Mouse (Mus musculus) C2C12 (cell line): ENCODE data around the gene Cdkl4. TPM values are rescaled to one million over a fixed set of nuclear protein-coding genes. Genes with fewer than 3 reads are reported as not detected.

Experiments
- H3K27me3 ChIP-seq: one replicate; pipeline ENCODE4 v1.6.1; 2011; ENCODE audit not compliant: control insufficient read depth, insufficient read depth, insufficient read length
- H3K36me3 ChIP-seq: one replicate; pipeline ENCODE4 v1.6.1; 2011; ENCODE audit not compliant: control insufficient read depth, insufficient read depth
- H3K4me3 ChIP-seq: one replicate; pipeline ENCODE4 v1.5.1; 2011; ENCODE audit warnings: mild to moderate bottlenecking, control low read depth; ENCODE audit not compliant: poor library complexity, insufficient read depth, severe bottlenecking
- H3K79me2 ChIP-seq: one replicate; pipeline ENCODE4 v1.6.1; 2011; ENCODE audit not compliant: control insufficient read depth, insufficient read depth
- H3K79me3 ChIP-seq: one replicate; pipeline ENCODE4 v1.6.1; 2011; ENCODE audit warnings: low read depth, control low read depth
- H3ac ChIP-seq: one replicate; pipeline ENCODE3; 2011; ENCODE audit warnings: low read depth; ENCODE audit not compliant: control insufficient read depth, insufficient read length
- CEBPB ChIP-seq: IDR thresholded peaks from one replicate; pipeline ENCODE4 v1.6.1; 2011; ENCODE audit warnings: low read depth, mild to moderate bottlenecking, control low read depth, moderate library complexity
- CTCF ChIP-seq: IDR thresholded peaks from one replicate; pipeline ENCODE4 v1.5.1; 2011; ENCODE audit not compliant: control insufficient read depth, insufficient read depth, insufficient read length
- FOSL1 ChIP-seq: IDR thresholded peaks from one replicate; pipeline ENCODE4 v1.8.0; 2011; ENCODE audit warnings: mild to moderate bottlenecking, low read length; ENCODE audit not compliant: poor library complexity, insufficient read depth, severe bottlenecking
- MAX ChIP-seq: IDR thresholded peaks from one replicate; pipeline ENCODE4 v1.6.1; 2011; ENCODE audit warnings: mild to moderate bottlenecking, control low read depth
- MYOD1 ChIP-seq: IDR thresholded peaks from one replicate; pipeline ENCODE4 v1.6.1; 2011; ENCODE audit warnings: low read depth; ENCODE audit not compliant: control insufficient read depth, insufficient read length
- MYOG ChIP-seq: IDR thresholded peaks from one replicate; pipeline ENCODE4 v1.6.1; 2011; ENCODE audit not compliant: control insufficient read depth, insufficient read length; ENCODE audit errors: extremely low read depth
- USF1 ChIP-seq: IDR thresholded peaks from one replicate; pipeline ENCODE4 v1.6.1; 2011; ENCODE audit warnings: low read depth, mild to moderate bottlenecking, control low read depth, moderate library complexity
- long read RNA-seq, 2 experiments: library from polyadenylated mRNA; unstranded; transcript quantifications; one replicate each; pipeline ENCODE4 v2.0.0; 2019 to 2020
- polyA plus RNA-seq: library from polyadenylated mRNA; unstranded; fragments of >200 nt; fragmentation: generic; extraction: Trizol; gene quantifications from one replicate; pipeline ENCODE4 v1.2.1, GENCODE M21; 2012; ENCODE audit warnings: missing spikeins

Cdkl4 gene
- not detected for polyA plus RNA-seq
- long read RNA-seq, experiment 1, result 0 reads
- long read RNA-seq, experiment 2, result 0 reads

DNA sequence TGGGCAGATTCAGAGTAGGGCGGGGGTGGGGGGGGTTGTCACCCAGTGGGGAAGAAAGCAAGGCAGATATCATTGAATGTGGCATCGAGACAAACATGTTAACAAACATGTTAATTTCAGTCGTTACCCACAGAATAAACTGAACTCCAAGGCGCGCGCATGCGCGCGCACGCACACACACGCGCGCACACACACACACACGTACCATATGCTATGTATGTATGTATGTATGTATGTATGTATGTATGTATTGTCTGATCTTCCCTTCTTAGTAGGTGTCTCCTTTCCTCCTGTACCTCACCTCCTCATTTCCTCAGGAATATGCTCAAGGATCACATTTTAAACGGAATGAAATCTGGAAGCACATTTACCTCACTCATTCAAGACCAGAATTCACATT is at the start of gene Cdkl4:
TSS of gene Cdkl4 (minus strand) at position 175 of the 400 bp plus-strand sequence.
- no peaks in the 10 kb centered on the region for H3K79me2 ChIP-seq
- no peaks in the 10 kb centered on the region for H3K79me3 ChIP-seq
- no peak within 1 kb of the TSS for H3K4me3 ChIP-seq
- H3K27me3 ChIP-seq, result no peaks in the 10 kb centered on the region
- TF ChIP-seq CTCF (no peak), MAX (no peak), CEBPB (no peak), MYOG (no peak), FOSL1 (no peak), USF1 (no peak), MYOD1 (no peak)
- H3K36me3 ChIP-seq, result peaks cover 3% of the 10 kb centered on the region
- no peak within 1 kb of the TSS for H3ac ChIP-seq

DNA sequence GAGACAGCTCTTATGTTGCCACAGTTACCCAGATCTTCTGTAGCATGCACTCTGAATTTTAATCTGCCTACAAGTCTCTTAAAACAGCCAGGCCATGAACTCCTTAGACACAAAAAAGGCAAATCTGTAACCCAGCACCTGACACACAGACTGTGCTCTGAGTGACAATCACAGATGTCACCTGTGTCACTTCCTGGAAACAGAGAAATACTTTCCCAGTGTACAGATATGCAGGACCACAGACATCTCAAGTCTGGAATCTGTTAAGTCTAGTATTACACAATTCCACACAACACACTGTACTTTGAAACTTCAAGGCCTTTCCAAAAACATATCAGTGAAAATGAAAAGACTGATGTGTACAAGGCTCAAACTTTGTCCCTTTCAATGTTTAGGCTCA is 47.4 kb upstream of the Cdkl4 start:
- H3K79me2 ChIP-seq, result no peaks in the 10 kb centered on the region
- no peaks in the 10 kb centered on the region for H3K79me3 ChIP-seq
- H3K36me3 ChIP-seq, result no peaks in the 10 kb centered on the region
- TF ChIP-seq FOSL1 (no peak), MYOD1 (peak; percentile 77)
- no peak overlapping the region for H3K4me3 ChIP-seq
- no peaks in the 10 kb centered on the region for H3K27me3 ChIP-seq
- H3ac ChIP-seq, result no peak overlapping the region

DNA sequence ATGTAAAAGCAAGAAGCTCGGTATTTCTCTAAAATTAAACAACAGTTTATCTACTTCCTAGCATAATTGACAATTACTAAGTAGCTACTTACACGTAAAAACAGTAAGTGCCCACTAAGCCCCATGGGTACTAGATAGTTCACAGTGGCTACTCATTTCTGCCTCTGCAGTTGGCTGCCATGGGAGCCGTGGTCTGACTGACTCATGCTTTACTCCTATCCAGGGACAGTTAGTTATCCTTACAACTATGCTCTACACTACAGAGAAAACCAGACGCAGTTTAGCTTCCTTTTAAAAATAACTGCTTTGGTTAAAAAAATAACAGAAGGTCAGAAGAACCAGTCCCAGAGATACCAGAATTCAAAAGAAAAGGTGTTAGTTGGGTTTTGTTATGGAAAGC is 44.1 kb upstream of the Cdkl4 start:
- H3K79me2 ChIP-seq, result no peaks in the 10 kb centered on the region
- no peaks in the 10 kb centered on the region for H3K27me3 ChIP-seq
- H3K4me3 ChIP-seq, result no peak overlapping the region
- H3K36me3 ChIP-seq, result peaks cover 3% of the 10 kb centered on the region
- no peak overlapping the region for H3ac ChIP-seq
- TF ChIP-seq USF1 (no peak), FOSL1 (no peak), MAX (no peak), MYOG (no peak)
- H3K79me3 ChIP-seq, result no peaks in the 10 kb centered on the region

DNA sequence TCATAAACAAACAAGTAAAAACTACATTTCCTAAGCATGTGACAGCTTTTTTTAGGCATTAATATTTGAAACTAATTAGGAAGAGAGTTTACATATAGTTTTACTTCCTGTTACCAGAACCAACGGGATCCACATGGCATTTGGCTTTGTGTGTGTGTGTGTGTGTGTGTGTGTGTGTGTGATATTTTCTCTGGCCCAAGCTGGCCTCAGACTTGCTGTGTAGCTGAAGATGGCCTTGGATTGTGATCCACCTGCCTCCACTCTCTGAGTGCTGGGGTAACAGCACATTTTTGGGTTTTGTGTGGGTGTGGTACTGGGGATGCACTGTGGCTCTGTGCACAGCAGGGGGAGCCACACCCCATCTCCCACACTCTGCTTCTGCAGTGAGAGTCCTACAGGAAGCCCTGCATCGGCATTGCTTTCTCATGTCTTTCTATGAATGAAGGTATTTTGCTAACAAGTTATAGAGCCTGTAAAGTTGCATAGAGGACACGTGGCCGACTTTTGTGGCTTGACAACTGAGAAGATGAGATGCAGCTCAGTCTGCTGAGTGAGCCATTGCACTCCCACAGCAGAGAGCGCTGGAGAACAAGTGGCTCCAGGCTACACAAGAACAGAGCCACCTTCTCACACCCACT is 43.3 kb upstream of the Cdkl4 start:
- H3K79me2 ChIP-seq, result no peaks in the 10 kb centered on the region
- peaks cover 3% of the 10 kb centered on the region for H3K36me3 ChIP-seq
- H3ac ChIP-seq, result no peak overlapping the region
- no peaks in the 10 kb centered on the region for H3K27me3 ChIP-seq
- no peak overlapping the region for H3K4me3 ChIP-seq
- H3K79me3 ChIP-seq, result no peaks in the 10 kb centered on the region
- TF ChIP-seq CTCF, result peak; percentile 89
- TF ChIP-seq FOSL1, result no peak
- no peak for TF ChIP-seq CEBPB

DNA sequence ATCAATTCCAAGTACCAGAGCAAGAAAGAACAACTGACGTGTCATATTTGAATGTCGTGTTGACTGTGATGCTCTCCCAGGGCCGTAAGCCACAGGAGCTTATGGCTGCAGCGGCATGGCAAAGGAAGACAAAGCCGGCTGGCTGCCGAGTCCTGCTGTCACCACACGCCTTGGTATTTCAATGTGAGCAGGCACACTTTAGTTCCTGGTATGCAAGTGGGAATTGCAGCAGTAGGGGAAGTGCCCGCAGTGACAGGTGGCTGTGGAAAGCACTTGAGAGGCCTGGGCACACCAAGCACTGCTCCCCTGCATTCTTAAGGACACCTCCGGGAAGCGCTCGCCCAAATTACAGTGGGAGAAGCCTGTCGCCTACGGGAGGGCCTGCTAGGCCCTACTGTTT is 41.9 kb upstream of the Cdkl4 start:
- no peak overlapping the region for H3K4me3 ChIP-seq
- no peak for TF ChIP-seq CEBPB
- no peak for TF ChIP-seq MYOG
- no peak for TF ChIP-seq FOSL1
- no peak for TF ChIP-seq USF1
- no peak for TF ChIP-seq MAX
- no peak for TF ChIP-seq CTCF
- TF ChIP-seq MYOD1, result no peak
- H3K36me3 ChIP-seq, result peaks cover 3% of the 10 kb centered on the region
- H3K79me3 ChIP-seq, result no peaks in the 10 kb centered on the region
- H3K27me3 ChIP-seq, result no peaks in the 10 kb centered on the region
- H3K79me2 ChIP-seq, result no peaks in the 10 kb centered on the region
- H3ac ChIP-seq, result no peak overlapping the region

DNA sequence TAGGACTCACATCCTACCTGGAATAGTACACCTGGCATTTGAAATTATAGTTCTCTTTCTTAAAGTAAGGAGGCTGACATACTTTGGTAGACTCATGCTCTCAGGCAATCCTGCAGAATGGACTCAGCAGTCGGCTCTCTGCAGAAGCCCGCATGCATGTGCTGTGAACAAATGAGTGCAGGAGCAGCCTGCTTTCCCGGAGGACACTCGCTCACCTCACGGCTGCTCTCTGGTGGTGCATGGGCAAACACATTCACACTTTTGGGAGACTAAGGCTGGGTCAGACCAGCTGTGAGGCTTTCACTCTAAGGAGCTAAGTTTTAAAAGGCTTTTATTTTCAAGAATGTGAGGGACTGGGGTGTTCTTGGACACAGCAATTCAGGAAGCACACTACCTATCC is 41.3 kb upstream of the Cdkl4 start:
- Histone ChIP-seq H3K4me3 (no peak overlapping the region), H3K27me3 (no peaks in the 10 kb centered on the region), H3K36me3 (peaks cover 3% of the 10 kb centered on the region), H3K79me2 (no peaks in the 10 kb centered on the region), H3ac (no peak overlapping the region), H3K79me3 (no peaks in the 10 kb centered on the region)
- no peak for TF ChIP-seq USF1
- TF ChIP-seq MAX, result no peak
- TF ChIP-seq MYOG, result no peak
- TF ChIP-seq CEBPB, result no peak
- no peak for TF ChIP-seq CTCF
- TF ChIP-seq MYOD1, result no peak
- TF ChIP-seq FOSL1, result no peak
